Mouse (Mus musculus) forebrain, embryonic 14.5 days (tissue): ENCODE measurements around the gene Pwp2. TPM values are rescaled to one million over a fixed set of nuclear protein-coding genes. Genes with fewer than 3 reads are reported as not detected.
"Not testable (repeated sequence)": the region's sequence is repeated elsewhere in the genome, so short reads cannot be mapped to it uniquely, and the experiment has no call there.

Source experiments
- ATAC-seq: fragments of 200-750 bp; cut with Nextera tagmentation; 2 replicates; pipeline ENCODE4 v1.8.0; 2017; ENCODE audit warnings: mild to moderate bottlenecking, moderate library complexity
- DNase-seq: peaks from one replicate; pipeline ENCODE4 v3.0.0-alpha.2; 2015; ENCODE audit warnings: low spot score
- H3K27ac ChIP-seq: fragments of 300-500 bp; sonication (generic); 2 replicates; pipeline ENCODE4 v1.5.1; 2014; ENCODE audit warnings: low read depth, mild to moderate bottlenecking, control low read depth, low read length, moderate library complexity
- H3K27me3 ChIP-seq: fragments of 300-500 bp; sonication (generic); replicated peaks from 2 replicates; pipeline ENCODE4 v1.6.1; 2014; ENCODE audit warnings: low read length, control low read depth, mixed read lengths; ENCODE audit not compliant: control insufficient read depth, insufficient read depth
- H3K36me3 ChIP-seq: fragments of 300-500 bp; sonication (generic); 2 replicates; pipeline ENCODE4 v1.6.1; 2014; ENCODE audit warnings: low read length, control low read depth; ENCODE audit not compliant: control insufficient read depth, insufficient read depth
- H3K4me1 ChIP-seq: fragments of 300-500 bp; sonication (generic); 2 replicates; pipeline ENCODE4 v1.6.1; 2014; ENCODE audit warnings: antibody characterized with exemption, low read length, control low read depth; ENCODE audit not compliant: control insufficient read depth, insufficient read depth
- H3K4me2 ChIP-seq: fragments of 300-500 bp; sonication (generic); 2 replicates; pipeline ENCODE4 v1.6.1; 2014; ENCODE audit warnings: mild to moderate bottlenecking, control low read depth, low read length
- H3K4me3 ChIP-seq: fragments of 300-500 bp; sonication (generic); 2 replicates; pipeline ENCODE4 v1.5.1; 2014; ENCODE audit warnings: low read depth, low read length, control low read depth
- H3K9ac ChIP-seq: fragments of 300-500 bp; sonication (generic); 2 replicates; pipeline ENCODE4 v1.6.1; 2014; ENCODE audit warnings: mild to moderate bottlenecking, low read length, control low read depth, moderate library complexity
- H3K9me3 ChIP-seq: fragments of 300-500 bp; sonication (generic); replicated peaks from 2 replicates; pipeline ENCODE4 v1.6.1; 2016; ENCODE audit warnings: low read length, control low read depth, mixed read lengths; ENCODE audit not compliant: control insufficient read depth
- WGBS: fragments of 180-500 bp; shearing (Covaris S2); extraction: QIAGEN DNeasy Blood & Tissue Kit; methylation state at CpG from one replicate; pipeline ENCODE4 v1.1.7; 2014; 5-methylcytosine and 5-hydroxymethylcytosine counted together
- polyA plus RNA-seq: library from polyadenylated mRNA; unstranded; fragments of >200 nt; fragmentation: Nextera tagmentation; extraction: Ambion mirVana; gene quantifications from 2 replicates; pipeline ENCODE4 v1.2.1, GENCODE M21; 2014

Pwp2 gene
- polyA plus RNA-seq, 1 experiment from 2014 or later, result 16.4 TPM

GRCm38 (mm10) chr10:78129423-78129822 is 55.5 kb downstream of the Pwp2 start:
- H3K4me3 ChIP-seq, result no peak overlapping the region
- no peaks in the 10 kb centered on the region for H3K27me3 ChIP-seq
- H3K27ac ChIP-seq, result no peak overlapping the region
- ATAC-seq (no peak), DNase-seq (peak; percentile 27)
- H3K9me3 ChIP-seq, result no peaks in the 10 kb centered on the region
- H3K4me1 ChIP-seq, result no peaks in the 10 kb centered on the region
- WGBS, result 59% methylated on average over 11 of the region's 11 CpGs
- no peak overlapping the region for H3K4me2 ChIP-seq
- H3K9ac ChIP-seq, result no peak overlapping the region
- H3K36me3 ChIP-seq, result no peaks in the 10 kb centered on the region

DNA sequence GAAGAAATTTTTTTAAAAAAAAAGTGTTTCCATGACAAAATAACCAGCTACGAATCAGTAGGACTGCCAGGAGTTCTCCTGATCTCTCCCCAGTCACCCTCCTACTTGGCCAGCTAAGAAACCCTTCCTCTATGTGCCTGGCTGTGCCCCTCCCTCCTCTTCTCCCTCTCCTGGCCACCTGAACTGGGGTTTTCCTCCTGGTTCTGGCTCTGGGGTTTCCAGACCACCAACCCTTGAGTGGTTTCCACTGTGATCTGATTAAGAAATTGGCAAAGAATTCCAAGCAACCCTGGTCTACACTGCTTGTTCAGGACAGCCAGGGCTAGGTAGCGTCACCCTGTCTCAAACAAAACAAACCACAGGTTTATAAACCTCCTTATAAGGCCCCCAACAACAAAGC is 56.3 kb downstream of the Pwp2 start:
- no peak for ATAC-seq
- no peak overlapping the region for H3K27ac ChIP-seq

DNA sequence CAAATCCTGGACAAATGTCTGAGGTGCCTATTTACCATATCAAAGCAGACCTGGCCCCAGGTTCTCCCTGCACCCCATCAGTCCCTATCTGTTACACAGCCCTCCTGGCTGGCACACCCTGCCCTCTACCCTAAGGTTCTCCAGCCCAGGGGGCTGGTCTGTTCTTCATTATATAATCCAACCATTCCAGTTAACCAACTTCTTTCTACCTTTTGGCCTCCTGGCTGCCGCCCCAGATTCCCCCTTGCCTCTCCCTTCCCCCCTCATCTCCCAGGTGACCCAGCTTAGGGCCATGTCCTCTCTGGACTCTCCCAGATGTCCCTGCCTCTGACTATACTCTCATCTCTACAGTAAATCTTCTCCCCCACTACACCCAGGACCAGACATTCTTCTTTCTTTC is 57.0 kb downstream of the Pwp2 start:
- ATAC-seq (no peak), DNase-seq (no peak)
- Histone ChIP-seq H3K4me1 (no peaks in the 10 kb centered on the region), H3K9ac (no peak overlapping the region), H3K27me3 (no peaks in the 10 kb centered on the region), H3K4me3 (no peak overlapping the region), H3K27ac (no peak overlapping the region), H3K36me3 (no peaks in the 10 kb centered on the region), H3K9me3 (no peaks in the 10 kb centered on the region), H3K4me2 (no peak overlapping the region)
- 58% methylated on average over 1 of the region's 1 CpGs for WGBS

More for the DNA sequence above, 56.3 kb downstream of the Pwp2 start:
- 87% methylated on average over 2 of the region's 2 CpGs for WGBS
- no peaks in the 10 kb centered on the region for H3K9me3 ChIP-seq
- no peaks in the 10 kb centered on the region for H3K36me3 ChIP-seq
- H3K4me2 ChIP-seq, result no peak overlapping the region
- H3K27me3 ChIP-seq, result no peaks in the 10 kb centered on the region
- no peaks in the 10 kb centered on the region for H3K4me1 ChIP-seq
- no peak for DNase-seq
- no peak overlapping the region for H3K9ac ChIP-seq
- no peak overlapping the region for H3K4me3 ChIP-seq

- no peaks in the 10 kb centered on the region for H3K36me3 ChIP-seq
- no peaks in the 10 kb centered on the region for H3K9me3 ChIP-seq
- H3K27ac ChIP-seq, result no peak overlapping the region
- DNase-seq (peak; percentile 4), ATAC-seq (no peak)
- WGBS, result 67% methylated on average over 9 of the region's 9 CpGs
- no peaks in the 10 kb centered on the region for H3K27me3 ChIP-seq
- H3K4me3 ChIP-seq, result no peak overlapping the region
- H3K4me1 ChIP-seq, result no peaks in the 10 kb centered on the region
- H3K4me2 ChIP-seq, result no peak overlapping the region
- H3K9ac ChIP-seq, result no peak overlapping the region
These were observed 57.7 kb downstream of the Pwp2 start for GRCm38 (mm10) chr10:78127046-78127870.

DNA sequence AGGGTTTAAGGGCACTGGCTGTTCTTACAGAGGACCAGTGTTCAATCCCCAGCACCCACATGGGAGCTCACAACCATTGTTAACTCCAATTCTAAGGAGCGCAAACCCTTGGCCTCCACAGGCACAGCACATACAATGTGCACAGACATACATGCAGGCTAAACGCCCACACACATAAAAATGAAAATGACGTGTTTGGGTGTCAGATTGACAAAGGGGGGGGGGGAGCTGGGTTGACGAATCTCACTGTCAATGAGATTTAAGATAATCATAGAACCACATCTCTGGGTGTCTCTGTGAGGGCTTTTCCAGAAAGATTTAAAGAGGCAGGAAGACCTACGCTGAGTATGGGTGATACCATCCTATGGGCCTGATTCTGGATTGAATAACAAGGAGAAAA is 58.6 kb downstream of the Pwp2 start:
- WGBS, result 92% methylated on average over 5 of the region's 5 CpGs

DNA sequence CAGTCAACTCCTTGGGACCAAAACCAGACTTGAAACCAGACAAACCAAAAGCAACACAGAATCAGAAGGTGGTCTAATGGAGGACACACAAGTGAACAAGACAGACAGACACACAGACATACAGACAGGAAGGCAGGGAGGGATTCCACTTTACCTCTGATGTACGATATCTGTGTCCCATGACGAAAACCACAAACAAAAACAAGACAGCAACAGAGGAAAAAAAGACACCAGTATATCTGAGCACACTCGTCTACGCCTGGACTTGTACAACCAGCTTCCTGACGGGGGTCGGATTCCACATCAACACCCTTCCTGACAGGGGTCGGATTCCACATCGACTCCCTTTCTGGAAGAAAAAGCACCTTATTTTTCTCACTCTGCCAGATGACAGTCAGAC is 59.9 kb downstream of the Pwp2 start:
- ATAC-seq, H3K27me3 ChIP-seq, H3K36me3 ChIP-seq, H3K9ac ChIP-seq, H3K4me2 ChIP-seq, H3K4me3 ChIP-seq, H3K9me3 ChIP-seq, H3K27ac ChIP-seq, DNase-seq, H3K4me1 ChIP-seq: not testable (repeated sequence)
- WGBS, result 85% methylated on average over 8 of the region's 8 CpGs

More for the DNA sequence above, 58.6 kb downstream of the Pwp2 start:
- Histone ChIP-seq H3K9ac (no peak overlapping the region), H3K36me3 (no peaks in the 10 kb centered on the region), H3K4me1 (no peaks in the 10 kb centered on the region), H3K27ac (no peak overlapping the region), H3K27me3 (no peaks in the 10 kb centered on the region), H3K9me3 (no peaks in the 10 kb centered on the region), H3K4me3 (no peak overlapping the region), H3K4me2 (no peak overlapping the region)
- ATAC-seq, result no peak
- DNase-seq, result no peak

- not testable (repeated sequence) for H3K27ac ChIP-seq, H3K36me3 ChIP-seq, H3K9ac ChIP-seq, H3K4me1 ChIP-seq, H3K27me3 ChIP-seq, DNase-seq, ATAC-seq, H3K4me3 ChIP-seq, H3K4me2 ChIP-seq, H3K9me3 ChIP-seq
- 69% methylated on average over 6 of the region's 6 CpGs for WGBS
These were observed 60.8 kb downstream of the Pwp2 start for GRCm38 (mm10) chr10:78124137-78124536.

Other genes starting within 250 kb of the Pwp2 start
- gene Trpm2, start 214.6 kb downstream of the Pwp2 start, polyA plus RNA-seq, result 1.4 and 2.8 TPM in 2 replicates
- 31.0 and 35.0 TPM in 2 replicates for gene 1810043G02Rik, start 206.6 kb downstream of the Pwp2 start, polyA plus RNA-seq
- gene Pfkl, start 175.1 kb downstream of the Pwp2 start, polyA plus RNA-seq, result 77.0 and 91.6 TPM in 2 replicates
- gene Dnmt3l, start 143.2 kb downstream of the Pwp2 start, polyA plus RNA-seq, result not detected in 2 replicates
- 0.07 and 0.14 TPM in 2 replicates for gene Aire, start 141.5 kb downstream of the Pwp2 start, polyA plus RNA-seq
- gene Icosl, start 115.8 kb downstream of the Pwp2 start, polyA plus RNA-seq, result 0.47 and 0.60 TPM in 2 replicates
- gene D10Jhu81e, start 15.4 kb downstream of the Pwp2 start, polyA plus RNA-seq, result 25.0 and 33.0 TPM in 2 replicates
- gene Trappc10, start 59.5 kb upstream of the Pwp2 start, polyA plus RNA-seq, result 19.9 and 22.5 TPM in 2 replicates
- 46.0 and 63.2 TPM in 2 replicates for gene Agpat3, start 167.3 kb upstream of the Pwp2 start, polyA plus RNA-seq
- gene Rrp1, start 227.9 kb upstream of the Pwp2 start, polyA plus RNA-seq, result 251 and 315 TPM in 2 replicates
- 119 and 142 TPM in 2 replicates for gene Cstb, start 240.5 kb upstream of the Pwp2 start, polyA plus RNA-seq